Mouse (Mus musculus) brain, embryonic 14.5 days (tissue): ENCODE results near the gene Snta1. TPM values are rescaled to one million over a fixed set of nuclear protein-coding genes. Genes with fewer than 3 reads are reported as not detected.

Experiments
- DNase-seq: peaks from one replicate; pipeline ENCODE4 v3.0.0-alpha.2; 2011; ENCODE audit warnings: low read depth
- CTCF ChIP-seq: fragments of 200-500 bp; IDR thresholded peaks from 2 replicates; pipeline ENCODE4 v1.5.1; 2012; ENCODE audit warnings: inconsistent platforms, mild to moderate bottlenecking, moderate library complexity, borderline replicate concordance; ENCODE audit not compliant: insufficient read depth, insufficient read length; ENCODE audit errors: extremely low read depth
- POLR2A ChIP-seq: fragments of 200-500 bp; IDR thresholded peaks from 2 replicates; pipeline ENCODE4 v1.6.1; 2012; ENCODE audit warnings: mild to moderate bottlenecking, inconsistent platforms, borderline replicate concordance; ENCODE audit not compliant: poor library complexity, insufficient read depth, insufficient read length, severe bottlenecking; ENCODE audit errors: extremely low read depth
- polyA plus RNA-seq: library from polyadenylated mRNA; depleted of rRNA; stranded (reverse); fragments of >200 nt; gene quantifications from 2 replicates; pipeline ENCODE4 v1.2.3, GENCODE M21; 2012

Gene Snta1
- polyA plus RNA-seq, 1 experiment: 11.6 TPM

DNA sequence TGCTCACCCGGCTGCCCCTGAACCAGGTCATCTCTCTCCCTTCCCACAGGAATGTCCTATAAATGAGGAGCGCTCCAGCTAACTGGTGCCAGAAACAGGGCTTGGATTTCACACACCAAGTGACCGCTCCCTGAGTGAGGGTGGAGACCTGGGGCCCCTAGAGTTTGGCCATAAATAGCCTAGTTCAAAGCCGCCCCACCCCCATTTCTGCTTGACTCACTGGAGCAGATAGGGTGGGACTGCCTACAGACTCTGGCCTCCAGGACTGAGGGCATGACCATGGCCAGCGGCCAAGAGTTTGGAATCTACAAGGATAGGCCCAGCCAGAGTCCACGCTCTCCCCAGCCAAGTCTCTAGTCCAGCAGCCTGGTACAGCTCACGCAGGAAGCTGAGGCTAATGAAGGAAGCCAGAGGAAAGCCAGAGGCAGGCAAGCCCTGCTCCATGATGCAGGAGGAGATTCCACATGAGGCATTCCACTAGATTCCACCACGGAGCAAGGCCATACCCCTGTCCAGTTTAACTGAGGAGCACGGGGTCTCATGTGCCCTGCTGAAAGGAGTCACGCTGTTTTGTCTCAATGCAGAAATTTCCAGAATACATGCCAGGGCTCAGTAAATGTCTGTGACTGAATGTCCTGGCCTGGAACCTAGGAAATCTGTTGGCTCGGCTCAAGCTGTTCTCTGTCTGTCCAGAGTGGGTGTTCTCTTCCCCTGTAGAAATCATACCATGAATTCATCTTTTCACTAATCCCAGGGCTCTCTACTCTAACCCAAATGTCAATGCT, 17.5 kb downstream of the Snta1 start:
- TF ChIP-seq POLR2A: no peak
- no peak for TF ChIP-seq CTCF
- DNase-seq: no peak

DNA sequence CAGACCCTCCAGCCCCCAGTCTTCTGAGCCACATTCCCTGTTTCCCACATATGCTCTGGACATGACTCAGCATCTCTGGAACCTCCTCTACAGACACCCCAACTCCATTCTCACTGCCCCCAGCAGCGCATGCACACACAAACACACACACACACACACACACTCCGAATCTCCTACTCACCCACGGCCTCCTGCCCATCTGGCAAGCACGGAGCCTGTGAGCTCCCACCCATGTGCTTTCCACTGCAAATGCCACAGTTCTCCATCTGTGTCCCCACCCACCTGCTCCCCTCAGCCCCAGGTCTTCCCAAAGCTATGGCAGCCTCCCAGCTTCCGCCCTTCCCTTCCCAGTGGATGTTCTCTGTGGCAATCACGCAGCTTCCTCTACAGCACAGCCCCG, 28.8 kb downstream of the Snta1 start:
- no peak for DNase-seq

DNA sequence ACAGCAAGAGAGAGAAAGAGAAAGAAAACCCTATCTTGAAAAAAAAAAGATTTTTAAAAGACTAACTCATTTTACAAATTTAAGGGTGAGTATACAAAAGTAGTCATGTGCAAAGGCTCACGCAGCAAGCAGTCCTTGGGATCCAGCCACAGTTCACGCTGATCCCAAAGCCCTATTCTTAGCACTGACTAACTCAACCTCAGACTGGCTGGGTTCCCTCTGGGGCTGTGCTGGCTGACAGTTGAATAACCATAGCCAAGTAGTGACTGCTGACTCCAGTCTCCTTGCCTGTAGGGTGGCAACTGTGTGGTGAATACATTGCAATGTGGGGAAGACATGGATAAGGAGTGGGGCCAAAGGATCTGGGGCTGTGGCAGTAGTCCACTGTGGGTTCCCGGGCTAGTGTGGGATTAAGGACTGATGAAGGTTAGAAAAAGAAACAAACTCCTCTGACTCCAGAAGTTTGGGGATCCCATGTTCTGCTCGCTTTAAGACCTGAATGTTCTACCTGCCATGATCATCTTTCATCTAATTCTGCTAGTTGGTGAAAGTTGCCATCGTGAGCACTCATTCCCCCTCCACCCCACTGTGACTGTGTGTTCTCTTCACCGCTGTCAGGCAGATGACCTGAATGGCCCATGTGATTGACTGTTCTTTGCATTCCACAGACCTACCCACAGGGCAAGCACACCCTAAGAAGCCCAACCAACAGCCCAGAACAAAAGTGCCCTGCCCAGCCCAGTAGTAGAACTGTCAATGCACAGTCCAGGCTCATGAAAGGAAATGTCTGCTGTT, 32.9 kb downstream of the Snta1 start:
- no peak for DNase-seq

More for the DNA sequence above, 28.8 kb downstream of the Snta1 start:
- TF ChIP-seq CTCF (no peak), POLR2A (no peak)

DNA sequence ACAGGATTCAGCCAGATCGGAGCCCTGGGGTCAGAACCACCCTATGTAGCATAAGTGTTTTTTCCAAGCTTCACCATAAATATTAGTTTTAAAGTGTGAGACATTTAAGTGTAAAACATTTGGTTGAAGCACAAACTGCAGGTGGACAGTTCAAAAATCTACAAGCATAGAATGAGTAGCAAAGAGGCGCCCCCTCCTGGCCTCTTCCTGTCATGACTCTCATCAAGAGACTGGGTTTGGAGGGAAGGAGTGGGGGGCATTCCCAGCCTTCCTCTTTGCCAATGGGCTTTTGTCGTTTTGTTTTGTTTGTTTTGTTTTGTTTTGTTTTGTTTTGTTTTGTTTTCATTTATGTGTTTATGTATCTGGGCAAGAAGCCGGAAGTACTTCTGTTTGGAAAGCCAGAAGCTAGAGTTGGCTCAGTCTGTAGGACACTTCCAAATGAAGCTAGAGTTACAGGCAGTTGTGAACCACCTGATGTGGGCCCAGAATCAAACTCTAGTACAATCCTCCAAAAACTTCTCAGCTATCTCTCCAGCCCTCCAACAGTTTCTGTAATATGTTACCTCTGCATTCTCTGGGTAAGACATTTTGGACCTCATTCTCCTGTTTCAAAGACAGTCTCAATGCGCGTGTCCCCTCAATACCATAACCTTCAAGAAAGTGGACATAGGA, 33.8 kb downstream of the Snta1 start:
- peak; percentile 66 for DNase-seq

More for the DNA sequence above, 32.9 kb downstream of the Snta1 start:
- TF ChIP-seq POLR2A (no peak), CTCF (no peak)

DNA sequence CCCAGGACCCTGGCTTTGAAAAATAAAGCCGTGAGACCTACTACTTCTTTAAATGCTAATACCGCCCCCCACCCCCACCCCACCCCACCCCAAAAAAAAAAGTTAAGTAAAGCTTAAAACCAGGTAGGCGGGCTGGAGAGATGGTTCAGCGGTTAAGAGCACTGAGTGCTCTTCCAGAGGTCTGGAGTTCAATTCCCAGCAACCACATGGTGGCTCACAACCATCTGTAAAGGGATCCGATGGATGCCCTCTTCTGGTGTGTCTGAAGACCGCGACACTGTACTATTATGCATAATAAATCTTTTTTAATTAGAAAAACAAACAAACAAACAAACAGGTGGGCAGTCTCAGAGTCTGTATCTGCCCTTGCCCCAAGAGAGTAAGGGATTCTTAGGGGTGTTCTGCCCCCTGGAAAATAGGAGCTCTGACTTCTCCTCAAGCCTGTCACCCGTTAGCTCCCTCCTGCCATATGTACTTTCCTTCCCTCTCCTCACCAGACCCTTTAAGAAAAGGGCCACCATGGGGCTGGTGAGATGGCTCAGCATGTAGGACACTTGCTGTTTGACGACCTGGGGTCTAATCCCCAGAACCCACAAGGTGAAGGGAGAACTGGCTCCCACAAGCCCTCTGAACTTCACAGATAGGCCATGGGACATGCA, 34.9 kb downstream of the Snta1 start, which contains the start of gene Cdk5rap1:
Gene Cdk5rap1 (minus strand): TSS at position 169 of the 659 bp plus-strand sequence.
- DNase-seq: no peak
- no peak for TF ChIP-seq CTCF
- no peak for TF ChIP-seq POLR2A

More for the DNA sequence above, 33.8 kb downstream of the Snta1 start:
- TF ChIP-seq POLR2A (no peak), CTCF (peak; percentile 69; the same call in 1 of the 2 replicates)

DNA sequence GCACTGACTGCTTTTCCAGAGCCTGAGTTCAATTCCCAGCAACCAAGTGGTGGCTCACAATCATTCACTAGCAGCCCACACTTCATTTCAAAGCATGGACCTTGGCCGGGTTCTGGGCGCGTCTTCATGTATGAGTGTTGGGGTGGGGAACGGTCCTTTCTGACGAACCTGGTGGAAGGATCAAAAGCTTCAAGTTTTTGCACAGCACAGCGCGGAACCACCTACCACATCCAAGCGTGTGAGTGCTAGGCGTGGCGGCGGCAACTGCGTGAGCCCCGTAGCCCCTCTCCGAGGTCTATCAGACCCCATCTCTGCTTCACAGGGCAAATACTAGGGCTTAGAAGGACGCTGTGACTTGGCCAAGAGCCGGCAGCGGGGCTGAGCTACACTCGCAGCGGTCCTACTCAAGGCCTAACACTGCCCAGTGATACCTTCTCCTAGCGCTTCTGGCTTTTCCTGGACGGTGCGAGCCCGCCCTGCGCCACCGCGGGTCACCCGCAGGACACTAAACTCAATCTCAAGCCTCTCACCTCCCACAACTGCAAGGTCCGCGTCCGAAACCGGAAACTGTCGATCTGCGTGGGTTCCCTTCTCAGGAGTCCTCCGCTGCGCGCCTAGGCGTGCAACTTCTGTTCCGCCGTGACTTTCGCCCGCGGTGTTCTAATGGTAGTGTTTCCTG, 35.6 kb downstream of the Snta1 start:
- peak; percentile 94 for DNase-seq
- TF ChIP-seq POLR2A: peak; percentile 61; the same call in 1 of the 2 replicates
- TF ChIP-seq CTCF: no peak

DNA sequence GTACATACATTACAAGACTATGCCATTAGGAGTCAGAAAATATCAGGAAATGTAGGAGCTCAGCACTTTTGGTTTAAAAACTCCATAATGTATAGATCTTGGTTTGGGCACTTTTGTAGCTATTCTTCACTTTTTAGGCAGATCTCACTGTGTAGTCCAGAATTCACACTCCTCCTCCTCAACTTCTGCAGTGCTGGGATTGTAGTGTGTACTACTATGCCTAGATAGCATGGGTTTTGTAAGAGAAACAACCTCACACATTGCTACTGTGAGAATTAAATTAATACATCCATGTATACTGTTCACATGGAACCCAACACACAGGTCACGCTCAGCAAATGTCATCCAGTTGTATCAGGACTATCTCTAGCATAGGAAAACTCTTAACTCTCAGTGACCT, 40.4 kb downstream of the Snta1 start:
- TF ChIP-seq POLR2A: no peak
- no peak for TF ChIP-seq CTCF

DNA sequence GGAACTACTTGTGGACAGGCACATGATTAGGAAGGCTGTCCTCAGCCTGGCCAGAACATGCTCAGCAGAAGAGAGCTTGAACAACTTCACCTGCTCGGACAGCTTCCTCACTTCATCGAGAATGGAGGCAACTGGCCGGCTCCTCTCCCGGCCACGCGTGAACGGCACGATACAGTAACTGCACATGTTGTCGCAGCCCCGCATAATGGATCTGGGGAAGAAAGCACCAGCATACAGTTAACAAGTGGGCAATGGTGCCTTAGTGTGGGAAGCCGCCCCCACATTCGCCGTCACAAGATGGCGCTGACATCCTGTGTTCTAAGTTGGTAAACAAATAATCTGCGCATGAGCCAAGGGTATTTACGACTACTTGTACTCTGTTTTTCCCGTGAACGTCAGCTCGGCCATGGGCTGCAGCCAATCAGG, 53.9 kb downstream of the Snta1 start:
- DNase-seq: peak; percentile 3

More for the DNA sequence above, 40.4 kb downstream of the Snta1 start:
- no peak for DNase-seq

GRCm38 (mm10) chr2:154348152-154348551, 59.7 kb downstream of the Snta1 start:
- no peak for DNase-seq
- TF ChIP-seq POLR2A (no peak), CTCF (no peak)

DNA sequence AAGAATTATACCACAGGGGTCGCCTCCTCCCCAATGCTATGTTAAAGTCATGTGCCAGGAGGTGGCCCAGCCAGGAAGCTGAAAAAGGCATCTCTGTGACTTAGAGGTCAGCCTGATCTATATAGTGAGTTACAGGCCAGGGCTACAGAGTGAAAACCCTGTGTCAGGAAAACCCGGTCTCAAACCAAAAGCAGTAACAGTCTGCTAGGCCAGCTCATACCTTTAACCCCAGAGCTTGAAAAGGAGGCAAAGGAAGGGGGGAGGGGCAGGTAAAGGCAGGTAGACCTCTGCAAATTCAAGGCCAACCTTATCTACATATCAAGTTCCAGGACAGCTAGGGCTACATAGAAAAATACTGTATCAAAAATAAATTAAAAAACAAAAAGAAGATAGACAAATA, 68.5 kb downstream of the Snta1 start:
- DNase-seq: no peak
- TF ChIP-seq POLR2A (no peak), CTCF (no peak)
